Mouse (Mus musculus): Measurements from ENCODE around the gene Wfdc21. TPM values are rescaled to one million over a fixed set of nuclear protein-coding genes. Genes with fewer than 3 reads are reported as not detected.

The Wfdc21 gene
- polyA plus RNA-seq, 1 experiment, result not detected

DNA sequence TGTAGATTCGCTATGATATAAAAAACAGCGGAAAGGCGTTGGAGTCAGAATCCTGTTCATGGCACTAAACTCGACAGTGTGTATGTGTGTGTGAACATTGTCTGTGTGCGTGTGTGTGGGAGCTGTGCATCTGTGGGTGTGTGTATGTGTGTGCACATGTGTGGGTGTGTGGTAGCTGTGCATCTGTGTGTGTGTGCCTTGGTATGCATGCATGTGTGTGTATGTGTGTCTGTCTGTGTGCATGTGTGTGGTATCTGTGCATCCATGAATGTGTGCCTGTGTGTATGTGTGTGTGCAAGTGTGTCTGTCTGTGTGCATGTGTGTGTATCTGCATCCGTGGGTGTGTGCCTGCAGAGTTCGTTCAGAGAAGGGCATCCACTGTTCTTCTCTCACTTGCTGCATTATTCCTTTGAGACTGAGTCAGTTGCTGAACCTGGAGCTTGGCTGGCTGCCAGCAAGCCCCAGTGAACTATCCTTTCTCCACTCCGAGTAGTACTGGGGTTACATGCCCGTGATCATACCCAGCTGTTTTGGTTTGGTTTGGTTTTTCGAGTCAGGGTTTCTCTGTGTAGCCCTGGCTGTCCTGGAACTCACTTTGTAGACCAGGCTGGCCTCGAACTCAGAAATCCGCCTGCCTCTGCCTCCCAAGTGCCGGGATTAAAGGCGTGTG is 37.3 kb downstream of the Wfdc21 start:
- no peak for TF ChIP-seq GATA1 (IDR thresholded peaks at IDR 0.05; ENCODE audit: borderline replicate concordance, low read length)
- no peak for TF ChIP-seq FLI1 (IDR thresholded peaks at IDR 0.05; ENCODE audit: low read length)
- Histone ChIP-seq H3K4me1 (peaks cover 46% of the 10 kb centered on the region), H3K27me3 (replicated peaks) (peaks cover 7% of the 10 kb centered on the region), H3K36me3 (replicated peaks; ENCODE audit: low read length) (peaks cover 58% of the 10 kb centered on the region), H3K9me3 (peaks cover 13% of the 10 kb centered on the region), H3K4me3 (replicated peaks) (peak overlapping the region; percentile 73)

DNA sequence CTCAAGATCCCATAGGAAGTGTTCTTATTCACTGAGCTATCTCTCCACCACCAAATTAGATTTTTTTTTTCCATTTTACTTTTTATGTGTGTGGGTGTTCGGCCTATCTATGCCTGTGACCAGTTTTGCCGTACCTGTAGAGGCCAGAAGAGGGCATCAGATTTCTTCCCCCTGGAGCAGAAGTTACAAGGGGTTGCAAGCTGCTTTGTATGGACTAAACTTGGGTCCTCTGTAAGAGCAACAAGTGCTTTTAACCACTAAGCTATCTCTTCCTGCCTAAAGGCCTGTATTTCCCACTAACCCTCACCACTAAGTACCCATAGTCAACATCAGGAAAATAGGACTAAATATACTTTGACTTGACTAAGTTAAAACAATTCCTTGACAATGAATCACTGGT is 37.9 kb downstream of the Wfdc21 start:
- Histone ChIP-seq H3K36me3 (replicated peaks; ENCODE audit: low read length) (peaks cover 52% of the 10 kb centered on the region), H3K9me3 (peaks cover 13% of the 10 kb centered on the region), H3K4me3 (replicated peaks) (no peak overlapping the region), H3K27me3 (replicated peaks) (peaks cover 11% of the 10 kb centered on the region), H3K4me1 (peaks cover 51% of the 10 kb centered on the region)
- TF ChIP-seq GATA1 (IDR thresholded peaks at IDR 0.05; ENCODE audit: borderline replicate concordance, low read length) (no peak), FLI1 (IDR thresholded peaks at IDR 0.05; ENCODE audit: low read length) (no peak)

DNA sequence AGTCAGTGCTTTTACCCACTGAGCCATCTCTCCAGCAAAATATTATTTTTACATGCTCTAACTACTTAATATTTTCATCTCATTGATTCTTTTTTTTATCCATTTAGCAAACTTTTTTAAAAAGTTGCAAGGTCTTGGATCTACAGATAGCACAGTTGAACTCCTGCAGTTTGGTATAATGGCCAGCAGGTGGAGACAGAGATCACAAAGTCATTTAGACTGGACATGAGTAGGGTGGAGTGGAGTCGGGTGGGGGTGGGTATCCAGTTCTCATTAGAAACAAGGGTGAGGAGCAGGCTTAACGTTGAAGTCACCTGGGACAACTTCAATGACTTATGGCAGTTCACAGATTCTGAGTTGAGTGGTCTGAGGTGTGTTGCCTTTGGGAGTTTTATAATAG is 38.6 kb downstream of the Wfdc21 start:
- no peak for TF ChIP-seq FLI1 (IDR thresholded peaks at IDR 0.05; ENCODE audit: low read length)
- TF ChIP-seq GATA1 (IDR thresholded peaks at IDR 0.05; ENCODE audit: borderline replicate concordance, low read length), result no peak
- Histone ChIP-seq H3K4me1 (peaks cover 51% of the 10 kb centered on the region), H3K36me3 (replicated peaks; ENCODE audit: low read length) (peaks cover 45% of the 10 kb centered on the region), H3K4me3 (replicated peaks) (no peak overlapping the region), H3K27me3 (replicated peaks) (peaks cover 15% of the 10 kb centered on the region), H3K9me3 (peaks cover 7% of the 10 kb centered on the region)

DNA sequence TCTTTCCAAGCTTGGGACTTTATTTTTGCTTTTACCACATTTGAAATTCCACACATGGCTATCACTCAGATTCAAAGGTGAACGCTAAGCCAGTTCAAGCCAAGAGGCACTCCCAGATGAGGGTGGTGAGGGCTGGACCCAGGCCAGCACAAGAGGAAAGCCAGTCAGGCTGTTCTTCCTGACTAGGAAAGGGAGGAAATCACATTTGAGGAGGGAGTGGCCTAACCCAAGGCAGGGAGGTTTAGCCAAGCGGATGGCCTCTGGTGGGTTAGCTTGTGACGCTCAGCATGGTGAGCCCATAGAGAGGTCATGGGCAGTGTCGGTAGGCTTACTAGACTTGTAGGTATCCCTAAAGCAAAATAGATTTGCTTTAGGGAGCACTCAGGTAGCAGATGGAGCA is 40.1 kb downstream of the Wfdc21 start:
- no peak for TF ChIP-seq GATA1 (IDR thresholded peaks at IDR 0.05; ENCODE audit: borderline replicate concordance, low read length)
- Histone ChIP-seq H3K9me3 (no peaks in the 10 kb centered on the region), H3K36me3 (replicated peaks; ENCODE audit: low read length) (peaks cover 30% of the 10 kb centered on the region), H3K27me3 (replicated peaks) (peaks cover 17% of the 10 kb centered on the region), H3K4me1 (peaks cover 51% of the 10 kb centered on the region), H3K4me3 (replicated peaks) (no peak overlapping the region)

DNA sequence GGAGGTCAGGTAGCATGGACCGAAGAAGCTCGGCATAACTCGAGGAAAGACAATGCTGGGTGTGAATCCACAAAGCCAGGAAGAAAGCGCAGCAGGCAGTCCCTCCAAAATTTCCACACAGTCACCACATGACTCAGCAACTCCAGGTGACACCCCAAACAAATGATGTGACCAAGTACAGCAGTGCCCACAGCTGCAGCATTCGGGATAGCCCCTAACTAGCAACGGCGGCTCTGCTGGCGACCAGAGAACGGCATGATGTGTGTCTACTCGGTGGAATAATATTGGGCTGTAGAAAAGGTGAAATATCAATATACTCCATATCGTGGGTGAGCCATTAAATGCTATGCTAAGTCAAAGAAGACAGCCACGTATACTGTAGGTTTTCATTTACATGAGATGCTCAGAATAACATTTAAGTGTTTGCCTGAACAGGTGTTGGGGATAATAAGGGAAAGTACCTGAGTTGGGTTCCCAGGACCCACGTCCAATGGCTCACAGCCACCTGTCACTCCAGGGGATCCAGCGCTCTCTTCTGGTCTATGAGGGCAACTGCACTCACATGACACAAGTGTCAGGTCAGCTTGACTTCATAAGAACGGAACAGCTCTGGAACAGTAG is 40.8 kb downstream of the Wfdc21 start:
- H3K36me3 ChIP-seq (replicated peaks; ENCODE audit: low read length), result peaks cover 23% of the 10 kb centered on the region
- TF ChIP-seq GATA1 (IDR thresholded peaks at IDR 0.05; ENCODE audit: borderline replicate concordance, low read length) (no peak), FLI1 (IDR thresholded peaks at IDR 0.05; ENCODE audit: low read length) (no peak)
- H3K4me3 ChIP-seq (replicated peaks), result no peak overlapping the region
- peaks cover 51% of the 10 kb centered on the region for H3K4me1 ChIP-seq
- H3K27me3 ChIP-seq (replicated peaks), result peaks cover 20% of the 10 kb centered on the region
- no peaks in the 10 kb centered on the region for H3K9me3 ChIP-seq

DNA sequence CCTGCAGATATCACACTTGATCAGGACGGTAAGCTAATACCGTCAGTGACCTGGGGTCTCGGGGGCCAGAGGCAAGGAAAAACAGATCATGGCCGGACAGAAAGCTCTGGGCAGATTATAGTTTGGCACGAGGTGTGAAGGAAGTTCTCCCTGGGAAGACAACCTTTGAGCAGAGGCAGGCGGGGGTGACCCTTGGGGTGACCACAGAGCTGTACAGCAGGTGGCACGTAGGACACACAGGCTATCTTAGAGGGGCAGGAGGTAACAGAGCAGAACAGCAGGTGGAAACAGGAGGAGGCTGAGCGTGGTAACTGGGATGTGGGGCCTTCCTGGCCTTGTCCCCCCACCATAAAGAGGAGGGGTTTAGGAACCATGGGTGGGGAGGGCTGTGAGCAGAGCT is 41.6 kb downstream of the Wfdc21 start:
- Histone ChIP-seq H3K36me3 (replicated peaks; ENCODE audit: low read length) (peaks cover 15% of the 10 kb centered on the region), H3K4me1 (peaks cover 51% of the 10 kb centered on the region), H3K9me3 (no peaks in the 10 kb centered on the region), H3K27me3 (replicated peaks) (peaks cover 29% of the 10 kb centered on the region), H3K4me3 (replicated peaks) (no peak overlapping the region)
- TF ChIP-seq GATA1 (IDR thresholded peaks at IDR 0.05; ENCODE audit: borderline replicate concordance, low read length) (no peak), FLI1 (IDR thresholded peaks at IDR 0.05; ENCODE audit: low read length) (no peak)

DNA sequence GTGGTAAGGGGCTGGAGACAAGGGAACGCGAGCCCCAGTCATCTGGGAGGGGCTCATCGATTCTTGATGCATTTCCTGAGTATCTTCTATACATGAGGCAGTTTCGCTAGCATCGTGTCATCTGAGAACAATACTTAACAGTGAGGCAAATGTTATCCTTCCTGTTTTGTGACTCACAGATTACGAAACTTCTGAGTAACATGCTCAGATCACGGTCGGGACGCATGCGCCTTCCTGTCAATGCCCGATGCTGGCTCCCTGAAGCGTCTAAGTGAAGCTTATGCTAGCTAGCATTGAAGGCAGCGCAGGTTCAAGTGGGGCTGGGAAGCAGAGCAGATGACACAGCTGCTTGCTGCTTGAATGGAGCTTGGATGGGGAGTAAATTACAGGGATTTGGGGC is 42.5 kb downstream of the Wfdc21 start:
- H3K9me3 ChIP-seq, result no peaks in the 10 kb centered on the region
- H3K4me1 ChIP-seq, result peaks cover 46% of the 10 kb centered on the region
- no peak for TF ChIP-seq GATA1 (IDR thresholded peaks at IDR 0.05; ENCODE audit: borderline replicate concordance, low read length)
- TF ChIP-seq FLI1 (IDR thresholded peaks at IDR 0.05; ENCODE audit: low read length), result no peak
- H3K4me3 ChIP-seq (replicated peaks), result peak overlapping the region; percentile 64
- H3K36me3 ChIP-seq (replicated peaks; ENCODE audit: low read length), result peaks cover 7% of the 10 kb centered on the region
- peaks cover 31% of the 10 kb centered on the region for H3K27me3 ChIP-seq (replicated peaks)

DNA sequence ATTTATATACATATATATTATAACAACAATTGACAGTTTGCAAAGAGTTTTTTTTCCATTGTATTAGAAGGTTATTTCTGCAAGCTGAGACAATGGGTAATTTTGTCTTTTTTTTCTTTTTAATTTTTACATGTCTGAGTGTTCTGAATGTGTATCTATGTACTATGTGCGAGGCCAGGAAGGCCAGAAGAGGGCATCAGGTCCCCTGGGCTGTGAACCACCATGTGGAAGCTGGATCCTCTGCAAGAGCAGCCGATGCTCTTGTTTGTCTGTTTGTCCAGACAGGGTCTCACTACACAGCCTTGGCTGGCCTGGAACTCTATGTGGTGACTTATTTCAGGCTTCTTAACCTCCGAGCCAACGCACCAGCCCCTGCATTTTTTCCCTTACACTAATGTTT is 44.4 kb downstream of the Wfdc21 start:
- no peak for TF ChIP-seq GATA1 (IDR thresholded peaks at IDR 0.05; ENCODE audit: borderline replicate concordance, low read length)
- no peak for TF ChIP-seq FLI1 (IDR thresholded peaks at IDR 0.05; ENCODE audit: low read length)
- H3K36me3 ChIP-seq (replicated peaks; ENCODE audit: low read length), result peaks cover 6% of the 10 kb centered on the region
- no peaks in the 10 kb centered on the region for H3K9me3 ChIP-seq
- H3K4me3 ChIP-seq (replicated peaks), result no peak overlapping the region
- peaks cover 46% of the 10 kb centered on the region for H3K27me3 ChIP-seq (replicated peaks)
- H3K4me1 ChIP-seq, result peaks cover 33% of the 10 kb centered on the region

DNA sequence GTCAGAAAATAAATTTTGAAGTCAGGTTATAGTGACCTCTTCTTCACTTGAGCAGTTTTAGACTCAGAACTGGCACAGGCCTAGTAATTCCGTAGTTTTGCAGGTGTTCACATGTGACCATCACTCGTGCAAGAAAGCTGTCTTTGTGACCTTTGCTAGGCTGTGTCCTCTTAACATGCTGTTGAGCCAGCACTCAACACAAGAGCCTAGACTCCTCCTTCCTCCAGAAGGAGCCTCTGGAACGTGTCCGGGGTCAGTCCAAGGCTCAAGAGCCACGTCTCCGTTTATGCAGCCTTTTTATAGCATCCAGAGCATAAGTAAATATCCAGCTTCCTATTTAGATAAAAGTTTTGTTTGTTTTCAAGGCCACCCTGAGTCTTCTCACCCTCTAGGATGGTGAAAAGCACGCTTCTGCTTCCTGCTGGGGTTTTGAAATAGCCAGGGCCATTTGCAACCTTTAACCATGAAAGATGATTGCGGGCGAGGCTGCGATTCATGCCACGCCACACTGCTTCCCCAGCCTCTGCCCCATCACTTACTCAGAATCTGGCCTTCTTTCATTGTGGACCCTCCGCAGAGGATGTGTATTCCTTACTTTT is 45.7 kb downstream of the Wfdc21 start:
- Histone ChIP-seq H3K36me3 (replicated peaks; ENCODE audit: low read length) (no peaks in the 10 kb centered on the region), H3K9me3 (no peaks in the 10 kb centered on the region), H3K4me1 (peaks cover 20% of the 10 kb centered on the region), H3K27me3 (replicated peaks) (peaks cover 59% of the 10 kb centered on the region), H3K4me3 (replicated peaks) (no peak overlapping the region)
- TF ChIP-seq FLI1 (IDR thresholded peaks at IDR 0.05; ENCODE audit: low read length) (no peak), GATA1 (IDR thresholded peaks at IDR 0.05; ENCODE audit: borderline replicate concordance, low read length) (no peak)

DNA sequence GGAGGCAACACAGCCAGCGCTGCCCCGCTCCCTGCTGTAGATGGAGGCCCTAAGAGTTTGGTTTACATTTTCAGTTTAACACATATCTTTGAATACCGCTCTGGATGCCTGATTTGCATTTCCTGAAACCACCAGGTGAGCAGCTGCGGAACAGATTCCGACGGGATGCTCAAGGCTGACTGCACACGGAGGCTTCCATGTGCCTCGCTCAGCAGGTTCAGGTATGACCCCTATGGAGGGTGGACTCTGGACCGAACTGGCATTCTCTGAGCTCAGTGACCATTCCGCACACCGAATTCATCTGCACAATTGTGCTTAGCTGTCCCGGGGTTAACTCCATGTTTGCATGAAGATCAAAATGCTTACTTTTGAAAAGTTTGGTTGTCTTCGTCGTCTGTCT is 46.5 kb downstream of the Wfdc21 start:
- no peak overlapping the region for H3K4me3 ChIP-seq (replicated peaks)
- no peaks in the 10 kb centered on the region for H3K36me3 ChIP-seq (replicated peaks; ENCODE audit: low read length)
- TF ChIP-seq GATA1 (IDR thresholded peaks at IDR 0.05; ENCODE audit: borderline replicate concordance, low read length), result no peak
- TF ChIP-seq FLI1 (IDR thresholded peaks at IDR 0.05; ENCODE audit: low read length), result no peak
- H3K4me1 ChIP-seq, result peaks cover 18% of the 10 kb centered on the region
- H3K27me3 ChIP-seq (replicated peaks), result peaks cover 67% of the 10 kb centered on the region
- no peaks in the 10 kb centered on the region for H3K9me3 ChIP-seq
